Mouse (Mus musculus): Measurements from ENCODE around the gene Sh2d2a. TPM values are rescaled to one million over a fixed set of nuclear protein-coding genes. Genes with fewer than 3 reads are reported as not detected.
"Not testable (repeated sequence)": the region's sequence is repeated elsewhere in the genome, so short reads cannot be mapped to it uniquely, and the experiment has no call there.

Gene Sh2d2a
- total RNA-seq (2021), result under 1 TPM in 1 of 2 experiments, not detected in 1; 0.36 TPM
- long read RNA-seq, experiment 1, result 0 reads
- long read RNA-seq, experiment 2, result 0 reads

- no peak for DNase-seq
These were observed at the start of gene Sh2d2a for GRCm38 (mm10) chr3:87846650-87847110. TSS of gene Sh2d2a (plus strand) at chr3:87846755.

GRCm38 (mm10) chr3:87801681-87802080 is 44.9 kb upstream of the Sh2d2a start:
- DNase-seq, result no peak

GRCm38 (mm10) chr3:87804038-87804677 is 42.4 kb upstream of the Sh2d2a start:
- DNase-seq, result peak; percentile 23 to 34

GRCm38 (mm10) chr3:87809322-87809962 is 37.1 kb upstream of the Sh2d2a start:
- DNase-seq, result no peak

- no peak for DNase-seq
These were observed 35.3 kb upstream of the Sh2d2a start for GRCm38 (mm10) chr3:87811297-87811696.

GRCm38 (mm10) chr3:87812413-87812812 is 34.1 kb upstream of the Sh2d2a start:
- no peak for DNase-seq

- DNase-seq, result no peak
These were observed 33.7 kb upstream of the Sh2d2a start for GRCm38 (mm10) chr3:87812873-87813272.

- DNase-seq, result no peak
These were observed 30.4 kb upstream of the Sh2d2a start for GRCm38 (mm10) chr3:87816166-87816565.

- DNase-seq, result peak; percentile 74 to 78
These were observed 29.9 kb upstream of the Sh2d2a start for GRCm38 (mm10) chr3:87816646-87817093.

GRCm38 (mm10) chr3:87818226-87818625 is 28.3 kb upstream of the Sh2d2a start:
- no peak for DNase-seq

GRCm38 (mm10) chr3:87824206-87824605 is 22.3 kb upstream of the Sh2d2a start, which contains the start of gene Pear1:
TSS of gene Pear1 (minus strand) at chr3:87824306.
- DNase-seq, result not testable (repeated sequence)

- DNase-seq, result no peak
These were observed 18.1 kb upstream of the Sh2d2a start for GRCm38 (mm10) chr3:87828435-87828834.

GRCm38 (mm10) chr3:87829025-87829424 is 17.5 kb upstream of the Sh2d2a start:
- no peak for DNase-seq

GRCm38 (mm10) chr3:87832109-87832859 is 14.3 kb upstream of the Sh2d2a start:
- no peak for DNase-seq

- DNase-seq, result no peak
These were observed 13.1 kb upstream of the Sh2d2a start for GRCm38 (mm10) chr3:87833482-87833881.

GRCm38 (mm10) chr3:87838622-87839021 is 7.9 kb upstream of the Sh2d2a start:
- DNase-seq, result peak; percentile 76 to 83

- DNase-seq, result no peak
These were observed 5.7 kb upstream of the Sh2d2a start for GRCm38 (mm10) chr3:87840858-87841257.

GRCm38 (mm10) chr3:87844981-87845380 is 1.6 kb upstream of the Sh2d2a start:
- no peak for DNase-seq

GRCm38 (mm10) chr3:87846186-87846585 is 369 bp upstream of the Sh2d2a start:
- no peak for DNase-seq

- no peak for DNase-seq
These were observed 1.1 kb downstream of the Sh2d2a start for GRCm38 (mm10) chr3:87847680-87848079.

- no peak for DNase-seq
These were observed 2.6 kb downstream of the Sh2d2a start for GRCm38 (mm10) chr3:87849117-87849516.

- DNase-seq, result peak; percentile 41 to 42
These were observed 8.4 kb downstream of the Sh2d2a start for GRCm38 (mm10) chr3:87854795-87855568.
